Mouse (Mus musculus) spleen, postnatal 36 days (tissue): ENCODE results near the gene 6030408B16Rik.
"Not testable (repeated sequence)": the region's sequence is repeated elsewhere in the genome, so short reads cannot be mapped to it uniquely, and the experiment has no call there.

Experiments used
- DNase-seq, 2 experiments: peaks; one replicate each; pipeline ENCODE4 v3.0.0; 2022; ENCODE audit warnings: low spot score in 2 of 2, mixed read lengths in 1 of 2

6030408B16Rik gene

GRCm38 (mm10) chr15:101321126-101321525 is 28.1 kb downstream of the 6030408B16Rik start:
- DNase-seq: no peak

- DNase-seq: no peak
Observed at GRCm38 (mm10) chr15:101322106-101322505, 29.1 kb downstream of the 6030408B16Rik start.

- DNase-seq: no peak
Observed at GRCm38 (mm10) chr15:101322640-101323039, 29.6 kb downstream of the 6030408B16Rik start.

DNA sequence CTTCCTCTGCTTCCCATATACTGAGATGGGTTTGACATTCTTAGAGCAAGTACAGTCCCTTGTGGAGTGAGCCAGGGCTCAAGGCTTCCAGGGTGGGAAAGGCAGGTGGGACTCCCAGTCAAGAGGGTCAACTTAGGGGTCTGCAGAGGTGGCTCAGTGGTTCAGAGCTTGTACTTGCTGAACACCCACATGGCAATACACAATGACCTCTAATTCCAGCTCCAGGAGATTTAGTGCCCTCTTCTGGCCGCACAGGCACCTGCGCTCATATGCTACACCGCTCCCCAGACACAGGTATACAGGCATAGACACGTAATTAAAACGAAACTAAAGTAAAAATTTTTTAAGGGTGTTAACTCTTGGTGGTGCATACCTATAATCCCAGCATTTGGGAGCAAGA is 30.5 kb downstream of the 6030408B16Rik start:
- DNase-seq: no peak

- not testable (repeated sequence) for DNase-seq
Observed at GRCm38 (mm10) chr15:101324409-101324808, 31.4 kb downstream of the 6030408B16Rik start.

GRCm38 (mm10) chr15:101325991-101326534 is 33.1 kb downstream of the 6030408B16Rik start:
- DNase-seq: no peak

DNA sequence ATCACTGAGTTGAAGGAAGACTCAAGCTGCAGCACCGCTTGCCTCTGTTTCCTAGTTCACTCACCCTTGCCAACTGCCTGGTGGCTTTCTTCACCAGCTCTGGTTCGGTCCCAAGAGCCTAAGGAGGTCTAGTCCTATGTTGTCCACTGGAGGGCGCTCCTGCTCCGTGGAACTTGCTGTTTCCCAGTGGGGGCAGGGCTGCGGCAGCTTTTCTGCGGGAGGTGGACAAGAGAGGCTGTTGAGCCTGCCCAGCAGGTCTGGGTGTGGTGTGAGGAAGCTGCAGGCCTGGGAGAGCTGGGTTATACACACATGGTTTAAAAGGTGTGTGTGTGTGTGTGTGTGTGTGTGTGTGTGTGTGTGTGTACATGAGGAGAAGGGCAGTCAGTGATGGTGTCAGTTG is 34.3 kb downstream of the 6030408B16Rik start:
- DNase-seq: peak; percentile 44 to 54

DNA sequence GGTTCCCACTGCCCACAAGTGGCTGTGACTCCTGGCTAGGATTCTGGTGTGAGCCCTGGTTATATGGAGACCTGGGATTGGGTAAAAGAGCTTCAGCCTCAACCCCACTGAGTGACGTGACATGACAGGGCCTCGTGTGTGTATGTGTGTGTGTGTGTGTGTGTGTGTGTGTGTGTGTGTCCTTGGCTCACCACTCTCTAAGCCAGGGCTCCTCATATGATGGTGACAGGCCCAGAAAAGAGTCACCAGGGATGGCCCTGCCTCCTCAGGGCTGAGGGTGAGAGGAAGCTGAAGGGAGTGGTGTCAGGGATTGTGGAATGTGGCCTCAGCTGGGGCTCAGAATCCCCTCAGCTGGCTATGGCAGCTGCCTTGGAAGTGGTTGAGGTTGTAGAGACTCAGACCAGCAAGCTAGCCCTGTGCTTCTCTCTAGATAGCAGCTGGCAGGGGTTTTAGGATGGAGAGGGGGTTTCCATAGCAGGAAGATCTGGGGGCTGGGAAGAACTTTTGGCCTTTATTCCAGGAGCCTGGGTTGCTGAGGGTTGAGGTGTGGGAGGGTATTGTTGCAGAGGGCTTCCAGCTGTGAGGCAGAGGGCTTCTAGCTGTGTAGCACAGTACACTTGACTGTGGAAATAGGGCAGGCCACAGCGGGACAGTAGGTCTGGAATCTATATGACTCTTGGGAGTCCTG is 36.0 kb downstream of the 6030408B16Rik start:
- DNase-seq: no peak

DNA sequence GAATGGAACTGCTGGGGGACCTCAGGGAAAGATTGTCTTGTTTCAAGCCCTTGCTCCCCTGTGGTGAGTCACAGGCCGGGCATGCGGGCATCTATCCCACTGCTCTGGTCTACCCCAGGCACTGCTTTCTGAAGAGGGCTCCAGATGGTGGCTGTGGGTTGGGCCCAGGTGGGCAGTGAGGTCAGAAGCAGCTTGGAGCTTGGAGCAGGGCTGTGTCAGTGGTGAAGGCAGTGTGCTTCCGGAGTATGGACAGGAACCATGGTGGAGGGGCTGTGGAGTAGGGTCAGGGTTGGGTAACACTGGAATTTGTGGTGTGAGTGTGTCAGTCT is 36.5 kb downstream of the 6030408B16Rik start:
- DNase-seq: no peak

GRCm38 (mm10) chr15:101331090-101331489 is 38.1 kb downstream of the 6030408B16Rik start:
- no peak for DNase-seq

GRCm38 (mm10) chr15:101332370-101332769 is 39.4 kb downstream of the 6030408B16Rik start:
- DNase-seq: no peak

- DNase-seq: no peak
Observed at GRCm38 (mm10) chr15:101333165-101333564, 40.2 kb downstream of the 6030408B16Rik start.

DNA sequence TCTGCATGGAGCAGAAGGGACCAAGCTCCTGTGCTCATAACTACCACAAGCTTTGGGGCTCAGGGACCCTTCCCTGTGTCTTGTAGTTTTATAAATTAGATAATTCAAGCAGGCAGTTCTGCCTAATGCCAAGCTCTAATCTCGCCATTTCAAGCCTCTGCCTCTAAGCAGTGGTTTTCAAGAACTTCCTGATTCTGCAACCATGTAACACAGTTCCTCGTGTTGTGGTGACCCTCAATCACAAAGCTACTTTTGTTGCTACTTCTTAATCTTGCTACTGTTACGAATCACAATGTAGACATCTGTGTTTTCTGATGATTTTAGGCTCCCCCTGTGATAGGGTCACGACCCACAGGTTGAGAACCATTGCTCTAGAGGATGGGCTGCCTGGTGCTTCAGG is 40.6 kb downstream of the 6030408B16Rik start:
- DNase-seq: no peak

DNA sequence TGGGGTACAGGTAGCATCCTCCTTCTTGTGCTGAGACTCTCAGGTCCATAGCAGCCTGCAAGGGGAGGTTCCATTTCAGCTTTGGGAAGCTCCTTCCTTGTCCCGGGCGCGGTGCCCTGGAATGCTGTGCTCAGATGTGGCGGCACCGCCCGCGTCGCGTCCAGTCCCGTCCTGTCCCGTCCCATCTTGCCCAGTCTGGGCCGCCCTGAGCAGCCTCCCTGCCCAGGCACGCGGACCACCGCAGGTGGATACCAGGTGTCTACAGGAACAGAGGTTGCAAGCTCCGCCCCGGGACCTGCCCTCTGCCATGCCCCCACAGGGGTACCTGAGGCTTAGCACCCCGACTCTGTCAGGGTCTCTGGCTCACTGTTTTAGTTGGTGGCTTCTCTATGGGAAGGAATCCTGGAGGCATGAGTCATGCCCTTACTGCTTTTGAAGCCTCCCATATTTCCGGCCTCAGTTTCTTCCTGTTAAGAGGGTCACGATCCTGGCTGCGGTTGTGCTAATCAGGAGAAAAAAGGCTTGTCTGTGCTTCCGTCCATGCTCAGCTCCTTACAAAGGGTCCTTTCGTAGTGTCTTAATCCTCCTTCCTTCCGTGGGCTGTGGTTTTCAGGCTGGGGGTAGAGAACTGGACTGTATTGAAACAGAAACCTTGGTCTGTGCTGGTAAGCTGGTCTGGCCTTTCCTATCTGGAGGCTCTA is 43.6 kb downstream of the 6030408B16Rik start:
- DNase-seq: no peak

DNA sequence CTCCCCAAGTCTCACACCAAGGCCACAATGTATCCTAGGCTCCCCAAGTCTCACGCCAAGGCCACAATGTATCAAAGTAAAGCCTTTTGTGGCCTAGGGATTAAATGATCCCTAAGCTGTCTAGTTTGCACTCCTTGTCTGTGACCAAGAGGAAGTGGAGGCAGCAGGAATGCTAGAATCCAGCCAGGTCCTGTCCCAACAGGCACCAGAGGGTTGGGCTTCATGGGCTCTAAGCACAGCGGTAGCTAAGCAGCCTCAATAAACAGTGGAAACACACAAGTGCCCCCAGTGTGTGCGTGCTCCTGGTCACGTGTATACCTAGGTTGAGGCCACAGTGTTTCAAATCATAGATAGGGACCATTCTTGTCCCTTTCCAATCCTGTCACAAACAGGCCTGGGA is 45.3 kb downstream of the 6030408B16Rik start:
- no peak for DNase-seq

DNA sequence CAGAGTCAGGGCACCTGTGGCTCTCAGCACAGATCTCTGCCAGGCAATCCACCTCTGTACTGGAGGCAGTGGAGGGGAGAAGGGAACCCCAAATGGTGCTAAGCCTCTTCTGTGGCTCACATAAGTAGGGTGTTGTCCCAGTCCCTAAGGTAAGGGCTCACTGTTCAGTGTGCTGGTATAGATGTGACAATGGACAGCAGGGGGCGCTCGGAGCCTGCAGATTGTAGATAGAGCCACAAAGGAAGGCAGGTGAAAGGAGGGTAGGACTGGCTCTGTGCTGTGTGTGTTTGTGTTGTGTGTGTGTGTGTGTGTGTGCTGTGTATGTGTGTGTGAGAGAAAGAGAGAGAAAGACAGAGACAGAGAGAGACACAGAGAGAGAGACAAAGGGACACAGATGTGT is 46.5 kb downstream of the 6030408B16Rik start:
- DNase-seq: peak; percentile 59 to 72

GRCm38 (mm10) chr15:101341797-101342515 is 48.9 kb downstream of the 6030408B16Rik start:
- no peak for DNase-seq
